Mouse (Mus musculus) heart, embryonic 12.5 days (tissue): ENCODE data around the gene Hrc. TPM values are rescaled to one million over a fixed set of nuclear protein-coding genes. Genes with fewer than 3 reads are reported as not detected.

Experiments
- ATAC-seq: fragments of 200-750 bp; cut with Nextera tagmentation; 2 replicates; pipeline ENCODE4 v1.8.0; 2017; ENCODE audit warnings: moderate TSS enrichment, moderate library complexity; ENCODE audit not compliant: insufficient number of reproducible peaks, low FRiP score
- H3K27ac ChIP-seq: fragments of 300-500 bp; sonication (generic); 2 replicates; pipeline ENCODE4 v1.5.1; 2016; ENCODE audit warnings: mild to moderate bottlenecking, moderate library complexity; ENCODE audit not compliant: poor library complexity, severe bottlenecking
- H3K27me3 ChIP-seq: fragments of 300-500 bp; sonication (generic); replicated peaks from 2 replicates; pipeline ENCODE4 v1.6.1; 2016; ENCODE audit warnings: mild to moderate bottlenecking, moderate library complexity
- H3K36me3 ChIP-seq: fragments of 300-500 bp; sonication (generic); 2 replicates; pipeline ENCODE4 v1.6.1; 2016; ENCODE audit warnings: mild to moderate bottlenecking, moderate library complexity
- H3K4me1 ChIP-seq: fragments of 300-500 bp; sonication (generic); replicated peaks from 2 replicates; pipeline ENCODE4 v1.6.1; 2016; ENCODE audit warnings: mild to moderate bottlenecking
- H3K4me2 ChIP-seq: fragments of 300-500 bp; sonication (generic); 2 replicates; pipeline ENCODE4 v1.6.1; 2016; ENCODE audit warnings: mild to moderate bottlenecking, moderate library complexity
- H3K4me3 ChIP-seq: fragments of 300-500 bp; sonication (generic); 2 replicates; pipeline ENCODE4 v1.5.1; 2016; ENCODE audit warnings: mild to moderate bottlenecking
- H3K9ac ChIP-seq: fragments of 300-500 bp; sonication (generic); 2 replicates; pipeline ENCODE4 v1.6.1; 2016; ENCODE audit warnings: mild to moderate bottlenecking, moderate library complexity
- H3K9me3 ChIP-seq: fragments of 300-500 bp; sonication (generic); replicated peaks from 2 replicates; pipeline ENCODE4 v1.6.1; 2016; ENCODE audit warnings: mild to moderate bottlenecking, moderate library complexity
- WGBS: fragments of 180-500 bp; shearing (Covaris S2); methylation state at CpG from one replicate; pipeline ENCODE4 v1.1.7; 2016; 5-methylcytosine and 5-hydroxymethylcytosine counted together
- polyA plus RNA-seq: library from polyadenylated mRNA; unstranded; fragments of >200 nt; fragmentation: Nextera tagmentation; extraction: Ambion mirVana; gene quantifications from 2 replicates; pipeline ENCODE4 v1.2.1, GENCODE M21; 2016

Hrc gene
- polyA plus RNA-seq, 1 experiment from 2014 or later = 25.5 TPM

DNA sequence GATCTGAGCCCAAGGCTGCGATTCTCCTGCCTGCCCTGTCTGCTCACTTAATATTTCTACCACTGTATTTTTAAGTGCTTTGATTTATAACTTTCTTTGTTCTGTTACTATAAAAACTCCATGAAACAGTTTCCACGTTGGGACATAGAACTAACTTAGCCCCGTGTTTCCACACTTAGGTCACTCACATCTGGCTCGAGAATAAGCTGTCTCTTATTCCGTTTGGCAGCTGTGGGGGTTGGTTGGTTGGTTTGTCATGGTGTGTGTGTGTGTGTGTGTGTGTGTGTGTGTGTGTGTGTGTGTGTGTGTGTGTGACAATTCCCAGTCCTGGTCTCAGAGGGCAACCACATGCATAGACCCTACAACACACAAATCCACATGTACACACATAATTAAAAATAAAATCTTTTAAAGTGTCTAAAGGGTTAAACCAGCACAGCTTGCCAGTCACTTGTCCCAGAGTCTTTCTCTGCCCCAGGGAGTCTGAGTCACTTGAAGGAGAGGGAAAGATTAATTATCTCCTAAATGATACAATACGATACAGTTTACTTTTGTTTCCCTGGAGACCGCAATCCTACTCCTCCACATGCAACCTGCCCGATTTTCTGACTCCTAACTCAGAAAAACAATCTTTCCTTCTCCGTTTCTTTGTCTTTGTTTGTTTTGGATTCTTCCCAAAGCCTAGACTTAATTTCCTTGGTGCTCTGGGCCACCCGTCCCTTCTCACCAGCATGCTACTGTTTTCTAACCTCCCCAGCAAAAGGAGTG, 22.2 kb upstream of the Hrc start:
- H3K9me3 ChIP-seq = no peaks in the 10 kb centered on the region
- no peak overlapping the region for H3K4me2 ChIP-seq
- peaks cover 39% of the 10 kb centered on the region for H3K36me3 ChIP-seq
- WGBS = 30% methylated on average over 10 of the region's 10 CpGs
- peak overlapping the region; percentile 16; the same call in 1 of the 2 replicates for H3K27ac ChIP-seq
- H3K4me3 ChIP-seq = no peak overlapping the region
- no peaks in the 10 kb centered on the region for H3K27me3 ChIP-seq
- H3K4me1 ChIP-seq = peaks cover 24% of the 10 kb centered on the region
- ATAC-seq = no peak
- no peak overlapping the region for H3K9ac ChIP-seq

DNA sequence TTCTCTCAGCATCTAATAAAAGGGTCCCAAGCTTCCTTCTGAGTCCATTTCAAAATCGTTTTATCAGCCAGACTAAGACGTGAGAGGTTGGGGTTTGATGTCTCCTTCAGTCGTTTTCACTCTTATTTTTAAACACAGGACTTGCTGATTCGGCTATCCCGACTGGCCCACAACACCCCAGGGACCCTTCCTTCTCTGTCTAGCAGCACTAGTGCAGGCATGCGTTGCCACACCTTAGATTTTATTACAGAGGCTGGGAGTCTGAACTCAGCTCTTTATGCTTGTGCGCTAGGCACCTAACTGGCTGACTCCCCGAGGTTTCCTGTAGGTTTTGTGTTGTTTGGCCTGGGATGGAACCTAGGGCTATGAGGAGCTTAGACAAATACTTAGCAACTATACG, 21.6 kb upstream of the Hrc start:
- no peak overlapping the region for H3K4me2 ChIP-seq
- H3K4me3 ChIP-seq = no peak overlapping the region
- H3K36me3 ChIP-seq = peaks cover 42% of the 10 kb centered on the region
- peak overlapping the region; percentile 5 for H3K27ac ChIP-seq
- no peaks in the 10 kb centered on the region for H3K27me3 ChIP-seq
- no peak for ATAC-seq
- H3K9ac ChIP-seq = no peak overlapping the region
- H3K4me1 ChIP-seq = peaks cover 24% of the 10 kb centered on the region
- H3K9me3 ChIP-seq = no peaks in the 10 kb centered on the region
- WGBS = 44% methylated on average over 9 of the region's 9 CpGs

DNA sequence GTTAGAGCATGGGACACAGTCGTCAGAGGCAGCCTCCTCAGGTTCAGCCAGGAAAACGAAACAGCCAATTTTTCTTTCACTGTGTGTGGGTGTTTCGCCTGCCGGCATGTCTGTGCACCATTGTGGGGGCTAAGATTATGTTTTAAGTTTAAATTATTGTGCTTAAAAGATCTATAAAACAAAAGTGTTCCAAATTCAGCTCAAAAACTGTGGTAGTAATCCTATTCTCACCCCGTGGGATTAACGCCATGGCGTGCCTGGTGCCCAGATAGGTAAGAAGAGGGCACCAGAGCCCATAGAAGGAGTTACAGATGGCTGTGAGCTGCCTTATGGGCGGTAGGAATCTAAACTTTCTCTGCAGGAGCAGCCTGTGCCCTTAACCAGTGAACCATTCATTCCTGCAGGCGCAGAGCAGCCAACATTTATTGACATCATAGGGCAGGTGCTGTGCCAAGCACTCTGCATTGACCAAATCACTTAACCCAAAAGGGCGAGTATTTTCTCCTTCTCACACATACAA, 19.8 kb upstream of the Hrc start:
- H3K9me3 ChIP-seq = no peaks in the 10 kb centered on the region
- no peaks in the 10 kb centered on the region for H3K27me3 ChIP-seq
- H3K9ac ChIP-seq = no peak overlapping the region
- H3K4me3 ChIP-seq = no peak overlapping the region
- H3K27ac ChIP-seq = no peak overlapping the region
- no peak for ATAC-seq
- H3K4me2 ChIP-seq = no peak overlapping the region
- H3K4me1 ChIP-seq = peaks cover 24% of the 10 kb centered on the region
- 83% methylated on average over 10 of the region's 10 CpGs for WGBS
- H3K36me3 ChIP-seq = peaks cover 51% of the 10 kb centered on the region

DNA sequence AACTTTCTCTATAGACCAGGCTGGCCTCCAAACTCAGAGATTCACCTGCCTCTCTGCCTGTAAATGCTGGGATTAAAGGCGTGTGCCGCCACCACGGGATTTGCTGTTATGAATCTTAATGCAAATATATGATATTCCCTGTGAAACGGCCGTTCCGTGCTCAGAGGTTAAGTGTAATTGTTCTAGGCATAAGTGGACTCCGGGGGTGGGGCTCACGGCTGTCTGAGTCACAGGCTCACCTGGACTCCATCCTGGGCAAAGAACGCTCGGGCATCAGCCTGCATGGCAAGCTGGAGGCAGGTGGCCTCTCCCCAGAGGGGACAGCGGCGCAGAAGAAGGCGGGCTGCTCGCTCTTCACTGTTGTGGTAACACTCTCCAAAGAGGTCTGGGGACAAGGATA, 18.6 kb upstream of the Hrc start:
- Histone ChIP-seq H3K4me1 (peaks cover 24% of the 10 kb centered on the region), H3K27me3 (no peaks in the 10 kb centered on the region), H3K9ac (no peak overlapping the region), H3K36me3 (peaks cover 55% of the 10 kb centered on the region), H3K9me3 (no peaks in the 10 kb centered on the region), H3K27ac (no peak overlapping the region), H3K4me3 (no peak overlapping the region), H3K4me2 (no peak overlapping the region)
- no peak for ATAC-seq
- 85% methylated on average over 14 of the region's 14 CpGs for WGBS

GRCm38 (mm10) chr7:45322245-45322644, 12.8 kb upstream of the Hrc start:
- H3K27me3 ChIP-seq = no peaks in the 10 kb centered on the region
- peaks cover 86% of the 10 kb centered on the region for H3K36me3 ChIP-seq
- no peak for ATAC-seq
- 87% methylated on average over 4 of the region's 4 CpGs for WGBS
- H3K27ac ChIP-seq = no peak overlapping the region
- H3K4me1 ChIP-seq = no peaks in the 10 kb centered on the region
- H3K9me3 ChIP-seq = peaks cover 4% of the 10 kb centered on the region
- H3K4me2 ChIP-seq = no peak overlapping the region
- H3K9ac ChIP-seq = no peak overlapping the region
- H3K4me3 ChIP-seq = no peak overlapping the region

- no peak overlapping the region for H3K4me3 ChIP-seq
- 86% methylated on average over 5 of the region's 5 CpGs for WGBS
- ATAC-seq = no peak
- no peak overlapping the region for H3K4me2 ChIP-seq
- H3K4me1 ChIP-seq = no peaks in the 10 kb centered on the region
- H3K27ac ChIP-seq = no peak overlapping the region
- no peaks in the 10 kb centered on the region for H3K27me3 ChIP-seq
- H3K9me3 ChIP-seq = peaks cover 4% of the 10 kb centered on the region
- H3K9ac ChIP-seq = no peak overlapping the region
- H3K36me3 ChIP-seq = peaks cover 78% of the 10 kb centered on the region
Measured at GRCm38 (mm10) chr7:45323069-45323468, 12.0 kb upstream of the Hrc start.

DNA sequence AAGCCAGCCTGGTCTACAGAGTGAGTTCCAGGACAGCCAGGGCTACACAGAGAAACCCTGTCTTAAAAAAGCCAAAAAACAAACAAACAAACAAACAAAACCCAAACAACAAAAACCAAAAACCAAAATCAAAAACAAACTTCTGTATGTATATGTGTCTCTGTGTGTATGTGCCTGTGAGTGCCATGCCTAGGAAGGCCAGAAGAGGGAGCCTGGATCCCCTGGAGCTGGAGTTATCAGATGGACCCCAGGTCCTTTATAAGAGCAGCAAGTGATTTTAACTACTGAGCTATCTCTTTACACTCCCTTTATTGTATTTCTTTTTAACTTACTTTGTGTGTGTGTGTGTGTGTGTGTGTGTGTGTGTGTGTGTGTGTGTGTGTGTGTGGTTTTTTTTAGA, 9.3 kb upstream of the Hrc start:
- H3K4me3 ChIP-seq = no peak overlapping the region
- H3K4me1 ChIP-seq = peaks cover 6% of the 10 kb centered on the region; the same call in 1 of the 2 replicates
- peaks cover 4% of the 10 kb centered on the region for H3K9me3 ChIP-seq
- H3K36me3 ChIP-seq = peaks cover 61% of the 10 kb centered on the region
- no peak for ATAC-seq
- H3K4me2 ChIP-seq = no peak overlapping the region
- H3K27me3 ChIP-seq = no peaks in the 10 kb centered on the region
- no peak overlapping the region for H3K9ac ChIP-seq
- no peak overlapping the region for H3K27ac ChIP-seq

GRCm38 (mm10) chr7:45328841-45329475, 6.1 kb upstream of the Hrc start:
- Histone ChIP-seq H3K4me1 (peaks cover 31% of the 10 kb centered on the region), H3K9ac (no peak overlapping the region), H3K27me3 (no peaks in the 10 kb centered on the region), H3K27ac (peak overlapping the region; percentile 89), H3K36me3 (peaks cover 34% of the 10 kb centered on the region), H3K9me3 (peaks cover 7% of the 10 kb centered on the region), H3K4me3 (no peak overlapping the region), H3K4me2 (0 out of 2 replicates have a peak overlapping the region, but pooled peaks have one; percentile 14)
- ATAC-seq = no peak
- WGBS = 53% methylated on average over 13 of the region's 13 CpGs

DNA sequence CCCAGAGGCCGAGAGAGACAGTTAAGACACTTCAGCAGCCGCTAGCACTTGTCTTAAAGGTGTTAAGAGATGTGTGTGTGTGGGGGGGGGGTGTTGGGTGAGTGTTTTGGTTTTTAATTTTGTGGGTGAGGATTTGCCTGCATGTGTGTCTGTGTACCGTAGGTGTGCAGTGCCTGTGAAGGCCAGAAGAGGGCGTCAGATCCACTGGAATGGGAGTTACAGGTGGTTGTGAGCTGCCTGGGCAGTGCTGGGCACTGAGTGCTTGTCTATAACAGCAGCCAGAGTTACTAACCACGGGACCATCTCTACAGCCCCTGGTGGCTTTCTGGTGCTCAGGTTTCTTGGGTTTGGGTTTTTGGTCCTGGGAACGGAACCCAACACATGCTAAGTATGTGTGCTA, 3.6 kb upstream of the Hrc start:
- H3K36me3 ChIP-seq = peaks cover 14% of the 10 kb centered on the region
- H3K27ac ChIP-seq = no peak overlapping the region
- H3K27me3 ChIP-seq = no peaks in the 10 kb centered on the region
- no peak overlapping the region for H3K4me2 ChIP-seq
- no peak overlapping the region for H3K4me3 ChIP-seq
- H3K9ac ChIP-seq = no peak overlapping the region
- ATAC-seq = no peak
- 0 out of 2 replicates have a peak, but pooled peaks cover 3% of the 10 kb centered on the region for H3K9me3 ChIP-seq
- H3K4me1 ChIP-seq = peaks cover 49% of the 10 kb centered on the region
- WGBS = 67% methylated on average over 6 of the region's 6 CpGs

DNA sequence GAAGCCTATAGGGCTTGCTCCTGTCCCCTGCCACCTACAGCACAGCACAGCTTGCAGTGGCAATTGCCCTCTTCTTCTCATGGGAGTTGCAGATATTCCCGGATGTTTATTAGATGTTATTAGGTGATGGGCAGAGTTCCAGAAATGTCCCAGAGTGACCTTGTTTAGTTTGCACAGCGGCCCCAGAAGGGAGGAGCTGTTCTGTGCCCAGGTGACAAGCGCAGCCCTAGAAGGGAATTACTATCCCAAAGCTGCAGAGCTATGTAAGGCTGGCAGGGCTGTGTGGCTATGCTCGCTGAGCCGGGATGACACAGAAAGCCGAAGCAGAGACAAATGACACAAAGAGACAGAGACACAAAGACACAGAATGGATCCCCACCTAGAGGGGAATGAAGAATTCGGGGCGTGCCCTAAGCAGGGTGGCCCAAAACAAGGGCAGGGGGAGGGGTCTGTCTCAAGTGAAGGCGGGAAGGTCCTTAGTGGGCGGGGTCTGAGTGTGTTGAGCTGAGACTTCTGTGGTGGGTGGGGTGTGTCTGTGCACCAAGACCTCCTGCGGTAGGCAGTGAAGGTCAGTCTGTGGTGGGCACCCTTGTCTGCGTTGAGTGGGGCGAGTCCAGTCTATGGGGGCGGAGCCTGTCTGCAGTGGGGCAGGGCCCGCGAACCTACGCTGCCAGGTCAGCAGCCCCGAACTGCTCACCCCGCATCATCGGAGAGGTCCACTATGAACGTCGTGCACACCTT, 2.2 kb upstream of the Hrc start:
- H3K4me1 ChIP-seq = peaks cover 63% of the 10 kb centered on the region
- peaks cover 6% of the 10 kb centered on the region; the same call in 1 of the 2 replicates for H3K36me3 ChIP-seq
- 2% methylated on average over 22 of the region's 22 CpGs for WGBS
- peak overlapping the region; percentile 78 for H3K4me2 ChIP-seq
- H3K27ac ChIP-seq = peak overlapping the region; percentile 95
- peak overlapping the region; percentile 77 for H3K4me3 ChIP-seq
- 0 out of 2 replicates have a peak, but pooled peaks cover 1% of the 10 kb centered on the region for H3K27me3 ChIP-seq
- peak overlapping the region; percentile 85 for H3K9ac ChIP-seq
- ATAC-seq = peak; percentile 62
- H3K9me3 ChIP-seq = 0 out of 2 replicates have a peak, but pooled peaks cover 3% of the 10 kb centered on the region
